Mouse (Mus musculus) layer of hippocampus, adult 11-12 months (tissue): ENCODE measurements around the gene Rnf146.
A peak's percentile ranks its signal among the peaks of the same experiment; 100 is the strongest.
"Not testable (repeated sequence)": the region's sequence is repeated elsewhere in the genome, so short reads cannot be mapped to it uniquely, and the experiment has no call there.

Source experiments
- DNase-seq: peaks from one replicate; pipeline ENCODE4 v3.0.0; 2022; ENCODE audit warnings: low spot score

Rnf146 gene

DNA sequence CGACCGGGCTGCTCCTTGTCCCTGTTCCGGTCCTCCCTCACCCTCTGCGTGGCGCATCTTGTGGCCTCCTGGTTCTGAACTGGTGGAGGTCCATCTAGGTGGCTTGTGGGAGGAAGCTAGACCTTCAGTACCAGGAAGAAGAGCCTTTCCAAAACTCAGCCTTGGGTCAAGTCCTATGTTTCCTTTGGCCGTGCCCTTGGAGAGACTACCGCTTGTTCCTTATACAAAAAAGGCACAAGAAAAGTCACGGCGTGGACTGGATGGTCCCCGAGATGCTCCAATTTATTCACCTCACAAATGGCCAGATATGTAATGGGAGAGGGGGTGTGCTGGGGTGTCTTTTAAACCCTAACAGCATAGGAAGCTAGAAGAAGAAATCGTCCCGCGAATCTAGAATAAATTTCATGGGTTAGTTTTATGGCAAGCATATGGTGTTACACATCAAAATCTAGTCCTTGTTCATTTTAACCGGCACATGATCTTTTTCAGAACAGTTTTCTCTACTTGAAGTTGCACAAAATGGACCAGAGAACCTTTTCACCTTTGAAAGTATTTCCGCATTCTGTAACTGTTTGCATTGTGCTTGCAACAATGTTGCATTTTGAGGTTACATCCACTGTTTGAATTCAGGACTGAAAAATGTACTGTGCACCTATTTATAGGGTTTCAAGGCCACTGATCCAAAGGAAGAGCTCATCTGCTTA, at the start of gene Rnf146:
Rnf146 (minus strand) TSS at position 246 of the 704 bp plus-strand sequence.
- no peak for DNase-seq

DNA sequence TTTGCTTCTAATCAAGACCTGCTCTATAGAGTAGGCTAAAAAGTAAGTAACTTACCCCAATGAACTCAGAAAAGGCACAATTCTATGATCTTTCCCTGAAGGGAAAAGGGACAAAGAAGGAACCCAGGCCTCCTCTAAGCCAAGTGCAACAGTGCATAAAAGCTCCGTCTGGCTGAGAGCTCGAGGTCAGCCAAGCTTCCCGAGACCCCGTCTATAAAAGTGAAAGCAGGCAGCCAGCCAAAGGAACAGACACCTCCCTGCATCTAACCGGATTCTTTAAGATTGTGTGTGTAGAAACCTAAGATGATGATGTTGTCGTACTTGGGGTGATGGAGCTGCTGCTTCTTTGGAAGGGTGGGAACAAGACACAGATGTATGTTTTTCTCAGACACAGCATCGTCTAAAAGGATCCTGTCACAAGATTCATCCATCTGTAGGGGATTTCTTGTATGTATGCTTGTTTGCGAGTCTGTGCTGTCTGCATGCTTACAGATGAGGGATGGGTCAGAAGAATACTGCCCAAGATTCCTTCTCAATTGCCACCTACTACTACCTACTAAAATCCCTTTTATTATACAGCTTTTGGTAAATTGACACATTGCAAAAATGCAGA, 40.5 kb upstream of the Rnf146 start:
- no peak for DNase-seq

DNA sequence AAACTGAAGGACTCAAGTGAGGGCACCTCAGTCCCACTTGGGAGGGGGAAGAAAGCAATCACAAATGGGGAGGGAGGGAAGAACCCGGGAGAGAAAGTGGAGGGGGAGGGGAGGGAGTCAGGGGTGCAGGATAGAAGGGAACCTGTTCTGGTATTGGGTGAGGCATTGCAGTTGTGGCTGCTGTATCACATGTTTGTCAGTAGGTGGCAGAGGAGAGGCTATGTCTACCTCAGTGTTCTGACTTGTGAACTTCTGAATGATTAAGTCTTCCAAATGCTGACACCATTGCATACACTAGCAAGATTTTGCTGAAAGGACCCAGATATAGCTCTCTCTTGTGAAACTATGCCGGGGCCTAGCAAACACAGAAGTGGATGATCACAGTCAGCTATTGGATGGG, 32.6 kb upstream of the Rnf146 start:
- not testable (repeated sequence) for DNase-seq

DNA sequence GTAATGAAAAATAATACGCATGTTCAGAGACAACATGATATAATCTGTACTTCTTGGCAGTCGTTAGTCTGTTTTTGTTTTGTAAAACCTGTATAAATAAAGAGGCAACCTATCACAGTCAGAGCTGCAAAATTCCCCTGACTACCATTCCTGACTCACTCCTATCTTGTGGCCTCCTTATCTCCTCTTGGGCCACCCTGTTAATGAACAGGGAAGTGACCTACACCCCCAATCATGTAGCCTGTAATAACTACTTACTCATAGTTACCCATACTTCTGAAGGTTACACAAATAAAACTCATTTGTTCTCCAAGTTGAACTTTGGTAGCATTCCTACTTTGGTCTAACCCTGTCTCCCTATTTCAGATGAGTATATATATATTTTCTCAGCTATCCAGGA, 19.3 kb upstream of the Rnf146 start:
- no peak for DNase-seq

DNA sequence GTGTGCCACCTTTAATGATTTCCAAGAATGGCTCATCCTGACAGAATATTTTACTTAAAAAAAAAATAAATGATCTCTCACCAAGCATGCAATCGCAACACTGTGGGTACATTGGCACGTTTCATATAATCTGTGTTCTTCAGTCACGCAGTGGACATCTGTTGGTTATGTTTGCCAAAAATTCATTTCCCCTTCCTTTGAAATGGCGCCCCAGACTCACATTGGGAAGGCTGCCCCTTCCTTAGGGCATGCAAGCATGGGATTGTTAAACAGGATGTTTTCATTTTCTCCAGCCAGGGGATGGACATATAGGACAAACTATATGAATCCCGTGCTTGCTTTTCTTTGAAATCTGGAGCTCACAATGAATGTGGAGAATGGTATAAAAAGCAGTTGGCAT, 11.8 kb upstream of the Rnf146 start:
- DNase-seq: no peak

DNA sequence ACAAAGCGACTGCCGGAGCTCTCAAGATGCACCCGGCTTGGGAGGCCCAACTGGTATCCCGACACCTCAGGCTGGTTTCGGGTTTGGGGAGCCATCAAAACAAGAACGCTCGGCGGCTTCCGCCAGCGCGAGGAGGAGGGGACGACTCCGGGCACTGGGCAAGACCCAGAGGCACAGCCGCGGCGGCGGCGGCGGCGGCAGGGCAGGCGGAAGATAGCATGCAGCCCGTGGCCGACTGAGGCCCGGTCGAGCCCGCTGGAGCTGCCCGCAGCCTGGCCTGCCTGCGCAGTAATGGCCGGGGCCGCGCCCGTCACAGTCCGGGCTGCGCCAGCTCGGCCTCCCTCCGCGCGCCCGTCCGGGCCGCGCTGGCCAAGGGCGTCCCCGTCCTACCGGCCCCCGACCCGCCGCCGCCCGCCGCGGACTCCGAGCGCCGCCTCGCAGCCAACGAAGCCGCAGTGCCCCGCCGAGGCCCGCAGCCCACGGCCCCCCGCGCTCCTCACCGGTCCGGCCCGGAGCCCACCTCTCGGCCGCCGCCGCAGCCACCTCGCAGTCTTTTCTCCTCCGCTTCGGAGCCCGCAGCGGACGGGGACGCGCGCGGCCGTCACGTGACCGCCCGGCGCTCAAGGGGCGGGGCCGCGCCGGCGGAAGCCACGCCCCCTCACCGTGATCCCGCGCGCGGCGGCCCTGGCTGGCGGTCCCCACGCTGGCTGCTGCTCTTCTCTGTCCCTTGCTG, 612 bp downstream of the Rnf146 start:
- peak; percentile 89 for DNase-seq

DNA sequence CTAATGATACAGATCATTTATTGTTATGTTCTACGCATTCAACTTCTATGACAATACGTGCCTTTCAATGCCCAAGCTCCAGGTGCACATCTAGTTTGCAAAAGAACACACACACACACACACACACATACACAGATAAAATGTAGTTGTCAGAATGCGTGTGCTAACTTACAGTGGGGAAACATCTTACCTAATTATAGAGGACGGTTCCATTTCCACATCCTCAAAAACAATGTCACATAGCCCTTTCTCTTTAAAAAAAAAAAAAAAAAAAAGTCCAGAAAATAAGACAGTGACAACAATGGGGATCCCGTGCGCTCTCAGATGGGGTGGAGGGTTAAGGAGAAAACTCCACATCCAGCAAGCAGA, 1.2 kb downstream of the Rnf146 start:
- no peak for DNase-seq

DNA sequence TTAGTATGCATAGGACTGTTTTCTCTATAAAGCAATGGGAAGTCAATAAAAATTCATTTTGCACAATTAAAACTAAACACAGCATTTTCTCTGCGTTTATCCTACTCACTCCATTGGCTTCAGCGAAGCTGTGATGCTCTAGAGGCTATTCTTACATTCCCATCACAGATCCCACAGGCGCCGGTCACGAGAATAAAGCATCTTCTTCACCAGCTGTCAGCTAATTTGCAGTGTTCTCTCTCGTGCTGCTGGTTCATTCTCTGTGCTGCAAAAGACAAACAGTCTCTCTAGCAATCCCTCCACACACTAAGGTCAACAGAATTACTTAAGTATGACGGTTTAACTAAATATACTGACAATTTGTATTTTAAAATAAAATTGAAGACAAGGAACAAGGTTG, 8.1 kb downstream of the Rnf146 start:
- peak; percentile 61 for DNase-seq

DNA sequence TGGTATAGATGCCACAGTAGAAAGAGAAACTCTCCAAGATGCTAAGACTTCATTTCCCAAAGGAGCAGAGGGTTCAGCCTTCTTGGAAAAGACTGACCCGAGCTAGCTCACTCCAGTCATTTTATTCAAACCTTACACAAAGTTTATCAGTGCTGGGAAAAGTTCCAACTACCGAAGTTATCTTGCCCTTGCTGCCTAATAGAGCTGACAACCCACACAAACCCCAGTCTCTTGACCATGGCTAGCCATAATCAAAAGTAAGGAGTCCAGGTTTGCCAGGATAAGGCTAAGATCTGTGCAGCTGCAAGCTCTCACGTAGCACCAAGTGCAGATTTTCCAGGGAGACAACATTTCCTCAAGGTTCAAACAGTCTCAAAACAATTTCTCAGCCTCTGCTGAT, 9.7 kb downstream of the Rnf146 start:
- no peak for DNase-seq

DNA sequence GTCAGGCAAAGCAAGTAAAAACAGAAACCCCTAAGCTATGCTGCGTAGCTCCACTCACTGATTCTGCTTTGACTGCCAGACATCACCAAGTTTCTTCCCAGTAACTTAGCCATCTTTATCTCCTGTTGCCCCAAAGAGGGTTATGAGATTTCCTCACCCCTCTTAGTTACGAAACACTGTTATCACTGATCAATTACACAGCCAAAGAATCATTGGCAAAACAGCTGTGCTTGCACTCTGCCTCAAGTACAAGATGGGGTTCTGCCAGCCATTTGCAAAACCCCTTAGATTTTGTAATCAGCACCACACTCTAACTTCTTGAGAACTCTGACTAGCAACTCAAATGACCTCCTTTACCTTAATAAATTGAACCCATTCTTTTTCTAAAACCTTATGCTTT, 10.8 kb downstream of the Rnf146 start:
- DNase-seq: no peak

DNA sequence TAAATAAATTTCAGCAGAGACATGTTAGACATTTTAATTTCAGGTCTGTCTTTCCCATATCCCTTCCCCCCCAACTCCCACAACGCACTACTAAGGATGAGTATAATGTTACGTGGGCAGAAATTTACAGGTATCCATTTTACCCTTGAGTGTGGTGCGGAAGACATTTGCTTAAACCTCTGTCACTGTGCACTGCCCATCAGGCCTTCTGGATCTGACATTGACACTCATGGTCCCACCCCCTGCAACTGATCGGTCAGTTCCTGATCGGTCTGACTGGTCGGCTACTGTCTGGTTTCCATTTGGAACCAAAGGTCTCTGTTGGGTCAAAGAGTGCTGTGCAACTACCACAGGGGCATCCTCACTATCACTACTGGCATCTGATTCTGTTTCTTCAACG, 15.6 kb downstream of the Rnf146 start:
- no peak for DNase-seq

DNA sequence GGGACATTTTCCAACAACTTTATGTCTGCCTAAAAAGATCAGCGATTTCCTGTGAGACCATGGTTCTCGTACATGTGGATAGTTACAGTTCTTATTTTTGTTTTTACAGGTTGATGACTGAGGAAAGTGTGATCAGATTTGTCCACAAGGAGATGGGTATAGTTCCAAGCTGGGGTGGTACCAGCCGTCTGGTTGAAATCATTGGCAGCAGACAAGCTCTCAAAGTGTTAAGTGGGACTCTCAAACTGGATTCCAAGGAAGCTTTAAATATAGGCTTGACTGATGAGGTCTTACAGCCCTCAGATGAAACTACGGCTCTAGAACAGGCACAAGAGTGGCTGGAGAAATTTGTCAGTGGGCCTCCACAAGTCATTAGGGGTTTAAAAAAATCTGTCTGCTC, 18.0 kb downstream of the Rnf146 start:
- no peak for DNase-seq

DNA sequence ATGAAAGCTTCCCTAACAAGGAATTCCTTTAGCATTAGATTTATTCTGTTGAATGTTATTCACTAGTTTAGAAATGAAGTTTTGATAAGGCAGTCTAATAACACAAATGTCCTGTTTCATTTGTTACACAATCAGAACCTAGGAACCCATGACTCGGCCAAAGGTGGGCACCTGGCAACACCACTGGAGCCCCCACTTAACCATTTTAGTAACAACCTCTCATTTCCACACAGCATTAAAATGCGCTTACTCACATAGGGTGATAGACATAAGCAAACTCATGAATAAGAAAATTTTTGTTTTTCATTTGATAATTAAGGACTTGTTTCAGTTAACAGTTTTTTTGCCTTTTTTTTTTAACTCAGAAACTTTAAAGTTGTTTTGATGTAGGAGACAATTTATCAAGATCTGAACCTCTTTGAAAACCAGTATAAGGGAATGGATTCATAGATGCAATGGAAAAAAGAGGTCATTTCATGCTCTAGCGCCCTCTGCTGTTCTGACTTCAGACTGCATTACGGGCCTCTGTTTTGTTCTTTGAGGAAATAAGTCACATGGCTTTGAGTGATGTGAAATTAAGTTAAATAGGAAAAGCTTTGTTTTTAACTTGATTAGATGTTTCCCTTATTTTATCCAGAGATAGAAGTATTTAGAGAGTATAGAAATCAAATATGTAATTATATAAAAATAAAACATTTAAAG, 23.7 kb downstream of the Rnf146 start:
- peak; percentile 82 for DNase-seq

DNA sequence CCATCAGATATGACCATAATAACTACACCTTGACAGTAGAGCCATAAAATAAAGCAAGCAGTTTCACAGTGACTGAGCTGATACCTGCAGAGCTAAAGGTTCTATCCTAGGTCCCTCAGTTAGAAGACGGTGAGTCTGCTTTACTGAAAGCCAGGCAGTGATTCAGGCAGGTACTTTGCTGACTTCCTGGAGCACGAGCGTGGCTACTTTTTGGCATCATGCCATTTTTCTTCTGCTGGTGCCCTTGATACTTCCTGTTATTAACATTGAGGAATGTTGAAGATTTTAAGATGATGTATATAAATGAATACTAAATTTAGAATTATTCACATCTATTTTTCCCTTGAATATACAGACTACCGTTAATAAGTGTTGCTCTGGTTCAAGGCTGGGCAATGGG, 28.4 kb downstream of the Rnf146 start:
- DNase-seq: no peak

DNA sequence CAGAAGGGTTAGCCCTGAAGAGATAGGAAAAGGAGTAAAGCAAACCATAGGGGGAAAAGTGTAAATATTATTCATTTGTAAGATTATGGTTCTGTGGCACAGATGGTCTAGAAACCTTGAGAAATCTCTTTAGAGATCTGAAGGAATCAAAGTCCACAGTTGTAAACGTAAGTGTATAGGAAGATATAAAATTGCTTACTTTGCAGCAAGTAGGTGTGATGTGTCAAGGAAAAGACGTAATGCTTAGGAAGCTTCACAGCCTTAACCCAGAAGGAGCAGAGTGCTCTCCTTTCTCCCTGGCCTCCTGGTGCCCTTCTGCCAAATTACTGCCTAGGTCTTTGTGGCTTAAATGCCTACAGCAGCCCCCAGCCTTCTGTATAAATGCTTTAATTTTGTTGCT, 37.4 kb downstream of the Rnf146 start:
- DNase-seq: no peak

DNA sequence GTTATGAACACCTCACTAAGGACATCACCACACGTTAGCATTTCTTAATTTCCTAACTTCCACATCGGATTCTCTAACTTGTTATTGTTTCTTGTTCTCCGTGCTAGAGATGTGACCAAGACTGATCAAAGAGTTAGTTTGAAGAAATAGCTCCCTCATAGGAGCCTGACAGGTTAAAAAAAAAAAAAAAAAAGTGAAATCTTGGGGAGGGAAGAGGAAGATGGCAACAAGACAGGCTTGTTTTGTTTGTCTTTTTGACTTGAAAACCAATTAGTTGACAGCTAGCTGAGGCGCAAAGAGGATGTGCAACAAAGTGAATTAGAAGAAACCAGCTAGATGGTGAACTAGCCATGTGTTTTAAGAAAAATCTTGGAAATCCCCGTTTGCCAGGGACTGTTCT, 48.3 kb downstream of the Rnf146 start:
- no peak for DNase-seq

DNA sequence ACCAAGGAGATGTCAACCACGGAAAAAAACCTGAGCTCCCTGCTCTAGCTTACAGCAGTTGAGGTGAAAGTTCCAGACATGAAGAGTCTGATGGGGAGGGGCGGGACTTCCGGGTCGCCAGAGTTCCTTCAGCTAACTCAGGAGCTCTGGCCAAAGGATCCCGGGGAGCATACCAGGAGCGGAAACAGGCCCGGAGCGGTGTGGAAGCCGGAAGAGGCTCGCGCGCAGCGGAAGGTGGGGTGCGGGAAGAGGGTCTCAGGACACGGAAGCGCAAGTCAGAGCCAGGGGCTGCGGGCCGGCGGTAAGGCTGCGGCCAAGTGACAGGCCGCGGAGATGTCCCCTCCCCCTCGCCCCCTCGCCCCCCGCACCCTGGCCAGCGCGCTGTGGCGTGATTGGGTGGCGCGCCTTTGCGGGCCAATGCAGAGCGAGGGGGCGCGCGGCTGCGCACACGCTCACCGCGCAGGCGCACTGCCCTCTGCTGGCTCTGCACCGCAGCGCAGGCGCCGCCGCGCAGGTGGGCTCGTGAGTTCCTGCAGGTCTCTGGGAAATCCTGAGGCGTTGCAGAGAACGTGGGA, 49.1 kb downstream of the Rnf146 start, which contains the start of gene Echdc1:
Echdc1 (plus strand) TSS at position 103 of the 575 bp plus-strand sequence.
- peak; percentile 85 for DNase-seq

DNA sequence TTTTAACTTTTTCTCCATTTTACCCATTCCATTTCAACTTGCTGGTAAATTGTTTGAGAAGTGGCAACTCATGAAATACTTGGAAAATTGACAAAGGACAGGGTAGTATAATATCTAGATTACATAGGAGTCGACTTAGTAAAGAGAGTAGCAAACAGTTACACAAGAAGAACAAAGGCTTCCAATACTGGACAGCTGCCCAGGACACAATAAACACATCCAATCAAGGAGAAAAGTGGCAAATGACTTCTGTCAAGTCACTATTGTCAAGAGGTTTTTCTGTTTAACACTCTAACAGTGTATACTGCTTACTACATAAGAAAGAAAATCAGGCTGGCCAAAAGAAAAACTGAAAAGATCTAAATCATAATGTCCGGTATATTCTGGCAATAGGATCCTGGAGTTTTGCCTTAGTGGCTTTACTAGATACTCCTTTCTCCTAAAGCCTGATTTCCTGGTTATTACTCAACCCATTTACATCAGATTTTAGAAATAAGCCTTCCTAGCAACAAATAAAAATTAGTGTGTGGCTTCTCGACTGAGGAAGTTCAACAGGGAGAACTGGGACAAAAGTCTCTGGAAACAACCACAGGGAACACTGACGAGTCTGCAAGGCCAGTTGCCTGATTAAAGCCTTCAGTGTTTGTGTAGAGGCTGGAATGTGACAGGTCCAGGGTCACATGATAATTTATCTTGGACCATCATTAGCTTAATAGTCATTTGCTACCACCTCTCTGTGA, 50.6 kb downstream of the Rnf146 start:
- no peak for DNase-seq

DNA sequence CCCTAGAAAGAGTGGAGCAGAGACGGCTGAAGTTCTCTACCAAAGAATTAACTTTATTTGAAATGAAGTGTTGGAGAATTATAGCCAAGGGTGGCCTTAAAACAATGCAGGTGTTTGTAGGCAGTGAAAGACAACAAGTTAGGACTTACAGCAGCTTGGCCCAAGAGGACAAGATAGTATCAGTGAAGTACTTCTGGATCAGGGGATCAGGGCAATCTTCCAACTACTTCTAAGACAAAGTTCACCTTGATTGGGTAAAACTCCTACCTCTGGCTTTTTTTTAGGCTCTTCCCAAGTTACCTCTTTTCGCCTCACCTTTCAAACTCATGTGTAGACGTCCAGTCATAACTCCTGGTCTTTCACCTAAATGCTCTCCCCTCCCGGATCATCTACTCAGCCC, 60.0 kb downstream of the Rnf146 start:
- DNase-seq: no peak
